Mouse (Mus musculus): ENCODE measurements around the gene Atp6v1g2.

Atp6v1g2 gene

DNA sequence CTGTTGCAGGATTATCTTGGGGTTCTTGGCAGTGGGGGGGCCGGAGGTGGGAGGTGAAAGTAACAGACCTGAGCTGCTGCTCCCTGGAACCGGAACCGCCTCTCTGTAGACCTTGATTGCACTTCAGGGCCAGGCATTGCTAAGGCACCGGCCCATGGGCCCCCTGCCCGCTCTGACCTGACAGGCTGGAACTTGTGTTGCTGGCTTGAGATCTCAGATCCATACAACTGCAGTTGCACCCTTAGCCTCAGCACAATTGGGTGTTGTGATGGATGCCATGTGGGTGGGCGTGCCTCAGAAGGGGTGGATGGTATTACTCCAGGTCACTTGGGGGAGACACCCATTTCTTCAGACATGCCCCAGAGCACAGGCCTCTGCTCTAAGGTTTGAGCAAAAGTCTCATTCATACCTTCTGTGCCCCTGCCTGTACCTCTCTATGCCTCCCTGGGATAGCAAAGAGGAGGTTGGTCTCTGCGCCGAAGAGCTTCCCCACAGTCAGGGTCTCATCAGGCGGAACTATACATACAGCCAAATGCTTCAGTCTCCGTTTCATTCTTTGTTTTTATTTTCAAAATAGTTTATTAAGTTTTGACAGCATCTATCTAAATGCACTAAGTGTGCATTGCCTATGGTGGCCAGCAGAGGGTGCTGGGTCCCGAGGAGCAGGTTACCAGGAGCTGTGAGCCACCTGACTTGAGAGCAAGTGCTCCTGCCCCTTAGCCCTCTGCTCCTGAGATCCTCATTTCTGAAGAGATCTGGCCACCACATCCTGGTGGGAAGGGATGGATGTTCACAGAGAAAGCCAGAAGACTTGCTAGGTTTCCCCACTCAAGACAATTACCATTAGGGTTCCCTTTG lies 21.0 kb downstream of the Atp6v1g2 start:
- DNase-seq (ENCODE audit: low spot score in 2 of 2): peak; percentile 71 to 87

DNA sequence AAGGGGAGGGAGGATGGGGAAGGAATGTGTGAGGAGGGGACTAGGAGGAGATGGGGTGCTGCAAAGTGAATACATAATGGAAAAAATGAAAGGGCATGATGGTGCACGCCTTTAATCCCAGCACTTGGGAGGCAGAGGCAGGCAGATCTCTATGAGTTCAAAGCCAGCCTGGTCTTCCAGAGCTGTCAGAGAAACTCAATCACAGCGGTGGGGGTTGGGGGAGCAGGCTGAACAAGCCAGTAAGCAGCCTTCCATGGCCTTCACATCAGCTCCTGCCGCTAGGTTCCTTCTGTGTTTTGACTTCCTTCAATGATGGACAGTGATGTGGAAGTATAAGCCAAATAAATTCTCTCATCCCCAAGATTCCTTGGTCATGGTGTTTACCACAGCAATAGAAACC lies 21.8 kb downstream of the Atp6v1g2 start:
- no peak for DNase-seq (ENCODE audit: low spot score in 2 of 2)

DNA sequence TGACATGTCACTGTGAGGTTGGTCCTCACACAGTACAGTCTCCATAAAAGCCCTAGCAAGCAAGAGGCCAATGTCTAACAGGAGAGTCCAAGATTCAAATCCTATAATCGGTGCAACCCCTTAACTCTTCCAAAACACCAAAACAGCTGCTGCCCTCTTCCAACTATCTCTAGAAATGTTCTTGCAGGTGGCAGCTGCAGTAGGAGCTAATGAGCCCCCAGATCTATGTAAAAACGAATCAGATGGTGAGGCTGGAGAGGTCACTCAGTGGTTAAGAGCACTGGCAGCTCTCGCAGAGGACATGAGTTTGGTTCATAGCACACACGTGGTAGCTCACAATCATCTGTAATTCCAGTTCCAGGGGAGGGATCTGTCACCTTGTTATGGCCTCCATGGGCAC lies 22.2 kb downstream of the Atp6v1g2 start:
- DNase-seq (ENCODE audit: low spot score in 2 of 2): no peak

DNA sequence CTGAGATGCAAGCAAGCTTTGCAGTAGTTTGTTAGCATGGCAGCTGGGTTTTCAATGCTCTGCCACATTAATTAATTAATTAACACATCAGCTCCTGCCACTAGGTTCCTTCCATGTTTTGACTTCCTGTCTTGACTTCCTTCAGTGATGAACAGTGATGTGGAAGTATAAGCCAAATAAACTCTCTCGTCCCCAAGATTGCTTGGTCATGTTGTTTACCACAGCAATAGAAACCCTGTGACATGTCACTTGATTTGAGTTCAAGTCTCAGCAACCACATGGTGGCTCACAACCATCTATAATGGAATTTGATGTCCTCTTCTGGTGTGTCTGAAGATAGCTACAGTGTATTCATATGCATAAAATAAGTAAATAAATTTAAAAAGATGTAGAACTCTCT lies 23.9 kb downstream of the Atp6v1g2 start:
- no peak for DNase-seq (ENCODE audit: low spot score in 2 of 2)

DNA sequence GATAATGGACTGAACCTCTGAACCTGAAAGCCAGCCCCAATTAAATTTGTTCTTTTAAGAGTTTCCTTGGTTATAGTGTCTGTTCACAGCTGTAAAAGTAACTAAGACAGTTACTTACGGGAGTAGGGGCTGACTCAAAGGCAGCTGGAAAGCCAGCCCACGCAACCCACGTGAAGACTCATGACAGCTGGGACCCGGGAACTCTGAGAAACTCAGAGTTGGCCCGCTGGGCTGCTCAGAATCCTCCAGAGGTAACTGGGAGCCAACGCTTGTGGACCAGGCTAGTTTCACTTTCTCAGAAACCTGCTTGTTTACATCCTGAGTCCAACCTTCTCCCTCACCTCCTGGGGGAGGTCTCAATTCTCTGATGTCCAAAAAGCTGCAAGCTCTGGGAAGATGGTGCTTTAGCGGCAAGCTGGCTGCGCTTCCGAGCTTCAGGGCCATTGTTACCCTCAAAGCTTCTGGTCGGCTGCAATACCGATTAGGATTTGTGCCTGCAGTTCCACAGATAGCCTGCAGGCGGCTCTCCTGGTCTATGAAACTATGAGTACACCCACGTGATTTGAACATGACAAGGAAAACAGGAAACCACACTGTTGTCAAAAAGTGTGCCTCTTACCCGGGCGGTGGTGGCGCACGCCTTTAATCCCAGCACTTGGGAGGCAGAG lies 24.5 kb downstream of the Atp6v1g2 start:
- DNase-seq (ENCODE audit: low spot score in 2 of 2): peak; percentile 97

DNA sequence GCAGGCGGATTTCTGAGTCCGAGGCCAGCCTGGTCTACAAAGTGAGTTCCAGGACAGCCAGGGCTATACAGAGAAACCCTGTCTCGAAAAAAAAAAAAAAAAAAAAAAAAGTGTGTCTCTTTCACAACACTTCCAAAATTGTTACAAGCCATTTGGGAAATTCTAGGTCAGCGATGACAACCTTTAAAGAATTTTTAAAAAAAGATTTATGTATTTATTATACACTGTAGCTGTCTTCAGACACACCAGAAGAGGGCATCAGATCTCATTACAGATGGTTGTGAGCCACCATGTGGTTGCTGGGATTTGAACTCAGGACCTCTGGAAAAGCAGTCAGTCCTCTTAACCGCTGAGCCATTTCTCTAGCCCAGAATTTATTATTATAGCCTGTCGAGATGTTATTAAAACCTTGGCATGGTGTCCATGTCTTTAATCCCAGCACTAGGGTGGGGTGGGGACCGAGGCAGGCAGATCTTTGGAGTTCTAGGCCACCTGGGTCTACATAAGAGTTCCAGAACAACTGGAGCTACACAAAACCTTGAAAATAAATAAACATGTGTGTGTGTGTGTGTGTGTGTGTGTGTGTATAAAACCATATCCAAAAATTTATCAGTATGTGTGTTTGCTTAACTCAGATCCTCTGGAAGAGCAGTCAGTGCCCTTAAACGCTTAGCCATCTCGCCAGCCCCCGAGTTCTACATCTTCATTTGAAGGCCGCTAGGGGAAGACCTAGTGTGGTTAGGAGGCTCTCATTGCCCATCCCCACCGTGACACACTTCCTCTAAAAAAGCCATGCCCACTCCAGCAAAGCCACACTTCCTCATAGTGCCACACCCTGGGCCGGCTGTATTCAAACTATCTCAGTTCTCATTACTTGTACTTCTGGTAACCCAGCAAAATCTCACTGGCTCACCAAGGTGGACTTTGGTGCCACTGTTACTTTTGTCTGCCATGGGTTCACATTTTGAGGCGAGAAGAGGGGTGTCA lies 25.3 kb downstream of the Atp6v1g2 start:
- DNase-seq (ENCODE audit: low spot score in 2 of 2): peak; percentile 56 to 84

DNA sequence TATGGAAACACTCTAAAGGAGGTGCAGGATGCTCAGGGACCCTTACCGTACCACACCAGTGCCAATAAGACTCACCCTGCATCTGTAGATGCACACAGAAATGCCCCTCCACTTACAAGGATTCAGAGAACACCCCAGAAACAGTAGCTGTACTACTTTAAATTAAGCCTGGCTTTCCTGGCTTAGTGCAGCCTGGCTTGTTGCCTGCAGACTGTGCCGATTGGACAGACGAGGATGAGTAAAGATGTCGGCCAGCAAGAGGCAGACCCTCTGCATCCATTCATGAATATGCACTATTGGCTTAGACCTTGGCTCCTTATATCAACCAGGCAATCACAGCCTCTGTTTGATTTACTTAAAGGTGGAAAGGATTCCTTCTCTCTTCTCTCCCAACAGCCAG lies 26.2 kb downstream of the Atp6v1g2 start:
- DNase-seq (ENCODE audit: low spot score in 2 of 2): no peak

DNA sequence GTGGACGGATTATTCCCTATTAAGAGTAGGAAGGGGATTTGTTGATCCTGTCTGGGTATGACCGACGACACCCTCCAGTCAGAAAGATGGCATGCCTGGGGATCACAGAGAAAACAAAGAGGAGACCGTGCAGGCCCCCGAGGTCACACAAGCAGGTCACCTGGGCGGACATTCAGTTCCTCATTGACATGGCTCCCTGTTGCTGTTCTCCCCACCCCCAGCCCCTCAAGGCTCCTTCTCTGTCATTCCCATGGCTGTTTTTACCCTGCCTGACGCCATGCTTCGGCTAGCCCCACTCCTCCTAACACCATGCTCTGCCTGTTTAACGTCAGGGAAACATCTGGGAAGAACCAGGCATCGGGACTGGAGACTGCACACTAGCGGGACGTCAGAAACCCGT lies 28.2 kb downstream of the Atp6v1g2 start:
- no peak for DNase-seq (ENCODE audit: low spot score in 2 of 2)

DNA sequence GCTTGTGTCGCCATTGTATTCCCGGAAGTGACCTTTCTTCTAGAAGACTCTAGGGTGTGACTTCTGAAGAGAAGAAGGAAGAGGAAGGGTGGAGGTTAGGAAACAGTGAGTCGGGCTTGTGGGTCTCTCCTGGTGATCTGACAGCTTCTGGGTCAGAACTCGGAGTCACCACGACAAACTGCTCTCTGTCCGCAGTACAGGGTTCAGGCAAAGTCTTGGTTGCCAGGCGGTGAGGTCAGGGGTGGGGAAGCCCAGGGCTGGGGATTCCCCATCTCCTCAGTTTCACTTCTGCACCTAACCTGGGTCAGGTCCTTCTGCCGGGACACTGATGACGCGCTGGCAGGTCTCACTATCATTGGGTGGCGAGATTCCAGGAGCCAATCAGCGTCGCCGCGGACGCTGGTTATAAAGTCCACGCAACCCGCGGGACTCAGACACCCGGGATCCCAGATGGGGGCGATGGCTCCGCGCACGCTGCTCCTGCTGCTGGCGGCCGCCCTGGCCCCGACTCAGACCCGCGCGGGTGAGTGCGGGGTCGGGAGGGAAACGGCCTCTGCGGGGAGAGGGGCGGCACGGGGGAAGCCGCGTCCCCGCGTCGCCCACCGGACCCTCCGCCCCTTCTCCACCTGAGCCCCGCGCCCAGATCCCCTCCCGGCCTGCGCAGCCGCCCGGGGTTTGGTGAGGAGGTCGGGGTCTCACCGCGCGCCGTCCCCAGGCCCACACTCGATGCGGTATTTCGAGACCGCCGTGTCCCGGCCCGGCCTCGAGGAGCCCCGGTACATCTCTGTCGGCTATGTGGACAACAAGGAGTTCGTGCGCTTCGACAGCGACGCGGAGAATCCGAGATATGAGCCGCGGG lies 29.4 kb downstream of the Atp6v1g2 start, which contains the start of gene H2-D1:
Gene H2-D1 (plus strand): TSS at position 67 of the 859 bp plus-strand sequence.
- peak; percentile 98 to 99 for DNase-seq (ENCODE audit: low spot score in 2 of 2)

DNA sequence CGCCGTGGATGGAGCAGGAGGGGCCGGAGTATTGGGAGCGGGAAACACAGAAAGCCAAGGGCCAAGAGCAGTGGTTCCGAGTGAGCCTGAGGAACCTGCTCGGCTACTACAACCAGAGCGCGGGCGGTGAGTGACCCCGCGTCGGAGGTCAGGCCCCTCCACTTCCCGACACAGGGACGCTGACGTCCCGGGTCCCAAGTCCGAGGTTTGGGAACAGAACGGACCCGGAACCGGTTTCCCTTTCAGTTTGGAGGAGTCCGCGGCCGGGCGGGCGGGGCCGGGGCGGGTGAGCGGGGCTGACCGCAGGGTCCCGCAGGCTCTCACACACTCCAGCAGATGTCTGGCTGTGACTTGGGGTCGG lies 30.0 kb downstream of the Atp6v1g2 start:
- no peak for DNase-seq (ENCODE audit: low spot score in 2 of 2)

DNA sequence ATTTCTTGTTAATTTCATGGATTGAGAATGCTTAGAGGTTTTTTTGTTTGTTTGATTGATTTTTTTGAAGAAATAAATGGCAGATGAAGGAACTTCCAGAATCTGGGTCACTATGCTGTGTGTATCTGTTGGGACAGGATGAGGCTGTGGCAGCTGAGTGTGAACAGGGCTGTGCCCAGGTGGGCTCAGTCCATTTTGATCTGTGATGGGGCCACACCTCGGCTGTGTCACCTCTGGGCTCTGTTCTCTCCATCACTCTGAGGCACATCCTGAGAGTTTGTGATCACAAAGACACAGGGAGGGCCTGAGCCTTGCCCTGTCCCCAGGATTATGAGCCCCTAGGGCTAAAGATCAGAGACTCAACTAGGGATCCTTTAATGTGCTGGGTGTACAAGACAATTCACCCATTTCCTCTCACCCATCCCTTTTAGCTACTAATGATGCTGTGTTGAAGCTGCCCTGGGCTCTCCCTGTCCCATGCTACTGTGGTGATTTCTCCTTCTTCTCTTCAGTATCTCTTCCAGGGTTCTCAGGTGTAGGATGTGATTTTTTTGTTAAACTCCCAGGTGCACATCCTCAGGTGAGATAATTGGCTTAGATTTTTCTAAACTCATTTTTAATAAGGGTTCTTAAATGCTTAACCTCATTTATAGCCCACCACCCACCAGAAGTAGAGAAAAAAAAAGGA lies 34.1 kb downstream of the Atp6v1g2 start:
- DNase-seq (ENCODE audit: low spot score in 2 of 2): no peak

DNA sequence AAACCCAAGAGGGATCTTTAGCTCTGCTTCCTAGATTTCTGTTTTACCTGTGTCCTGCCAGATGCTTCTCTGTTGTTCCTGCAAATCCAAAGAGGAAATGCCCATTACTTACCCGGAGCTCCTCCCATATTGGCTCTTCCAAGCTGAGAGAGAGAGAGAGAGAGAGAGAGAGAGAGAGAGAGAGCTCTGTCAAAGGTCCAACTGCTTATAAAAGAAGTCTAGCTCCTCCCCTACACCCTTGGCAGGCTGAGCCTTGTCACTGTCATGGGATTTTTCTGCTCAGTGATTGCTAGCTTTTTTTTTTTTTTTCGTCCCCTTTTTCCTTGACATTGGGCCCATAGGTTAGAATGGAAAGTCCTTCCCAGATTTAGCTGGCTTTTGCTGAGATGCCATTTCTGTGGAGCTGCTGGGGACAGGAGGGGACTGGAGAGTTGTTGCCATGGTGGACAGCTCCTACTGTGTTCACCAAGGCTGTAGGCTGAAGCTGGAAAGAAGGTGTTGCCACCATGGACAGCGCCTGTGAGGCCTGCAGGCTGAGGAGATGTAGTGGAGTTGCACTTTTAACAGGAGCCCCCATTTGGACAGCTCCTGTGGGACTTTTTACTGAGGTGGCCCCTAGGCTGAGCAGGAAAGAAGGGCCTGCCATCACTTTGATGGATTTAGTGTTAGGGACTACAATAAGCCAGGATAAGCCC lies 36.3 kb downstream of the Atp6v1g2 start:
- DNase-seq (ENCODE audit: low spot score in 2 of 2): peak in 1 of 2 experiments; percentile 72

DNA sequence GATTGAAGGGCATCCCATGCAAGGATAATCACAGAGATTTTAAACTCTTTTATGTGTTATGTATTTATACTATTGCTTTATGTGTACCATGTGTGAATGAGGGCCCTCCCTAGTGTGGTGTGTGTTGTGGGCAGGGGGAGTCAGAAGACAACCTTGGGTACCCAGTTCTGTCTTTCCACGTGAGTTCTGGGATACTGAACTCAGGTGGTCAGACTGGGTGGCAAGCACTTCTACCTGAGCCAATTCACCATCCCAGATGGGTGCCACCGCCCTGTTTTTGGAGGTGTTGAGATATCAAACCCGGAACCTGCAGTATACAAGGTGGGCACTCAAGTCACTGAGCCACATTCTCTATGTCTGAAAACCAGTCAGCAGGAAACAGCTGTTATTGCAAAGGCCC lies 38.8 kb downstream of the Atp6v1g2 start:
- DNase-seq (ENCODE audit: low spot score in 2 of 2): no peak

DNA sequence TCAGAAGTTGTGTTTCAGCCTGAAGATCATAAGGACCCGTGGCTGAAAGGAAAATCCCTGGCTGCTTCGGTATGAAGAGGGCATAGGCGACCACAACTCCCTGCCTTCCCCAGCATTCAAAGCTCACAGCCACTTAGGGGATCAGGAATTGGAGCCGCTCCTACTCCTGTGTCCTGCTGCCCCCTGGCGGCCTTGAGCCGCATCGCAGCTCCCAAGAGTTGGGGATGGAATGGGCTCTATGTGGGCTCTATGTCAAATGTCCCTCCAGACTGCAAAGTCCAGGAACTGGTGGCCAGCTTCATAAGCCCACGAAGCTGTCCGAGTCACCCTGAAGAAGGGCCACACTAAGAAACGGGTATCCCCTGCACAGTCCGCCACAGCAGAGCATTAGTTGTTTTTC lies 41.3 kb downstream of the Atp6v1g2 start:
- DNase-seq (ENCODE audit: low spot score in 2 of 2): peak; percentile 89 to 90

DNA sequence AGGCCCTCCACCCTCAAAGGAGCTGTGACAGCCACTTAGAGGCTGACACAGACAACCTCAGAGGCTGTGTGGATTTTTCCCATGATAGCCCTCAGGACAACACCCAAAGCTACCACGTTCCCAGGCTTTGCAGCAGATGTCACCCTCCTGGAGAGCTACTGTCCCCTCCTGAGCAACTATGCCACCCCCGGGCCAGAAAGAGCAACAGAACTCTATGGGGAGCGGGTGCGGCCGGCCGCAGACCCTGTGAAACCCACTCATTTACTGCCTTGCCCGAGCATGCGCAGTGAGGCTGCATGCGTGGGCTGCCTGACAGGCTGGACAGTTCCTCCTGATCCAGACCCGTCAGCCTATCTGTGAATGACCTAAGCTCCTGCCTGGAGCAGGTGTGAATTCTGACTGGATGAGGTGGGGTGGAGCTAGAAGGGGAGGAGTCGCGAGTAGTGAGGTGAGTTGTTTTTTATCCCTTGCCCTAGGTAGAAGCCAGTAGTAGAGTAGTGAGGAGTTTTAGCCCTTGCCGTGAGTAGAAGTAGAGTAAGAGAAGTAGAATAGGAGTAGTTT lies 42.9 kb downstream of the Atp6v1g2 start:
- DNase-seq (ENCODE audit: low spot score in 2 of 2): no peak

DNA sequence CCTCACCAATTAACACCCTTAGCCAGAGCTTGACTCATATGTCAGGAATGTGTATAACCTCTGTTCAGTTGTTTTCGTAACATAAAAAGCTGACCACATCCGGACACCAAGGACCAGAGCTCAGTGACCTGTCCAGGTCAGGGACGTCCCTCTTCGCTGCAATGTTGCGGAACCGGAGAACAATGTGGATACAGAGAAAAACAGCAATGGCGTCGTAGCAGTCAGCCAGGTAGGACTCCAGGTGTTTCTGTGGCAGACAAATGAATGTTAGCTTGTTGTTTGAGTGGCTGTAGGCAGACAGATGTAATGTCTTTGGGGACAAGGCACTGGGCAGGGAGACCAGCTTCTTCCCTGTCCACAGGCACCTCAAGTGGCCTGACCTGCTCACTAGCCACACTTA lies 44.6 kb downstream of the Atp6v1g2 start:
- DNase-seq (ENCODE audit: low spot score in 2 of 2): no peak

DNA sequence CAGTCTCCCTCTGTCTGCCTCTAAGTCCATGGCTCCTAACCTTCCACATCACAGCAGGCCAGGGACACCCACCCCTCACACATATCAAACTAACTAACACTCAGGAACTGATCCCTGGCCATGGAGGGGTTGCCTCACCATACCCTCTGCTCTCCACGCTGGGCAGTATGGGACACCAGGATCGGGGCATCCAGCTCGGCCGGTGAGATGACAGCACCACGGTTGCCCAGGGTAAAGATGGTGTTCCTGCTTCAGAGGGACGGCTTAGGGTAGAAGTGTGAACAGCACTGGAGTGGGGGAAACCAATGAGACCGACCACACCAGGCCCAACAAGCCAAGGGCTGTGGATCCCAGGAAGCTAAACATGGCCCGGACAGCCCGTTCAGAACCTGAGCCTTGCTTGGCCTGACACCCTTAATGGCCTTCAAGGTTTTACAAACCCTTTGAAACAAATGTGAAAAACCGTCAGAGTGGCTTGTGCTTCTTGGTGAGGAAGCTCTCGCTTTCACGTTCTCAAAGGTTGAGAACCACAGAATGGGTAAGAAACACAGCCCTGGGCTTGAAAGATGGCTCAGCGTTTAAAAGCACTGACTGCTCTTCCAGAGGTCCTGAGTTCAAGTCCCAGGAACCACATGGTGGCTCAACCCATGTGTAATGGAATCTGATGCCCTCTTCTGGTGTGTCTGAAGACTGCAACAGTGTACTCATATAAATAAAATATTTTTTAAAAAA lies 45.7 kb downstream of the Atp6v1g2 start:
- no peak for DNase-seq (ENCODE audit: low spot score in 2 of 2)

DNA sequence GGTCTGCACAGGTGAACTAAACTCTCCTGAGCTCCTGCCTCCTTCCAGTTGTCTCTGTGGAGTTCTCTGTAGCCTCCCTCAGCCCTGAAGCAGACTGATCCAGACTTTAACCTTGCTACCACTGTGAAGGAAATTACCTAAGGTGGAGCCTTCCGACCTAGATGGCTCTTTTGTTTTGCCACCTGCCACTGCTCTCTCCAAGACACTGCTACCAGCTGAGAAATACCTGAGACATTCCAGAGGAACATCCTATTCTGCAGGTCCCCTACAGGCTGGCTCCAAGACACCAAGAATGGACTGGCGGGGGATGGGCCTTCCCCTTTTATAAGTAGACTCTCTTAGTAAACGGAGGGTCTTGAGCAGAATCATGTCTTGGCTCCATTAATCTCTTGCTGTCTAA lies 46.8 kb downstream of the Atp6v1g2 start:
- no peak for DNase-seq (ENCODE audit: low spot score in 2 of 2)

DNA sequence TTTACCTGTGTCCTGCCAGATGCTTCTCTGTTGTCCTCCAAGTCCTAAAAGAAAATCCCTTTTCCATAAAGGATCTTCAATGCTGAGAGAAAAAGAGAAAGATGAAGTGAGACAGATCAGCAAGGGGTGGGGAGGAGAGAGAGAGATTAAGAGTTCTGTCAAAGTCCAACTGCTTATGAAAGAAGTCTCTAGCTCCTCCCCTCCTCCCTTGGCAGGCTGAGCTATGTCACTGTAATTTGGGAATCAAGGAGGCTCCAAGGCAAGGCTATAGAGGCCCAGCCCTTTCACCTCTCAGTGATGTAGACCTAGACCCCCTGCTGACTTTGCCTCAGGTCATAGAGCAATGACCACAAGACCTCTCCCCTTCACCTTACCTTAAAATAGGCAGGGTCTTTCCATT lies 52.0 kb downstream of the Atp6v1g2 start:
- DNase-seq (ENCODE audit: low spot score in 2 of 2): no peak
